Mouse (Mus musculus): ENCODE data around the gene Tradd.

- TF ChIP-seq CTCF (IDR thresholded peaks at IDR 0.05; ENCODE audit: low read depth, low read length) (no peak), GATA1 (IDR thresholded peaks at IDR 0.05; ENCODE audit: borderline replicate concordance, low read length) (no peak)
These were observed 32.7 kb downstream of the Tradd start for GRCm38 (mm10) chr8:105231503-105232320.

Measured in G1E (cell line).